Mouse (Mus musculus): ENCODE measurements around the gene Taf9b. TPM values are rescaled to one million over a fixed set of nuclear protein-coding genes. Genes with fewer than 3 reads are reported as not detected.

Gene Taf9b
- total RNA-seq (2023) = 1 to 10 TPM; 1.2 to 1.3 TPM

GRCm38 (mm10) chrX:106221058-106221457, at the start of gene Taf9b:
Taf9b (minus strand) TSS chrX:106221158.

GRCm38 (mm10) chrX:106255276-106255675, 34.3 kb upstream of the Taf9b start, which contains the start of gene Fnd3c2:
Fnd3c2 (minus strand) TSS chrX:106255376.

GRCm38 (mm10) chrX:106186713-106187649, 34.0 kb downstream of the Taf9b start, which contains the start of gene Pgk1:
Pgk1 (plus strand) TSS chrX:106187100.

Other genes starting within 250 kb of the Taf9b start
- gene Magt1, start 209.3 kb downstream of the Taf9b start, total RNA-seq (2023) = 10 to 100 TPM; 26.5 to 36.6 TPM
- gene Cox7b, start 205.5 kb downstream of the Taf9b start, total RNA-seq (2023) = 100 to 1,000 TPM; 101 to 112 TPM
- 10 to 100 TPM; 28.9 to 29.7 TPM for gene Atp7a, start 193.9 kb downstream of the Taf9b start, total RNA-seq (2023)
- 100 to 1,000 TPM; 138 to 152 TPM for gene Tlr13, start 78.0 kb downstream of the Taf9b start, total RNA-seq (2023)
- 100 to 1,000 TPM; 294 to 295 TPM for gene Pgk1, start 34.1 kb downstream of the Taf9b start, total RNA-seq (2023)
- not detected for gene Fnd3c2, start 34.2 kb upstream of the Taf9b start, total RNA-seq (2023)

Data from neutrophil, adult 59 days (primary cell).